Mouse (Mus musculus) mature B cell (primary cell): ENCODE results near the gene Acbd7.

Experiments used
- in situ Hi-C: fragments of 300-500 bp; cut with MboI; formaldehyde crosslinking; loops from 2 replicates; pipeline ENCODE4 v1.14.3; 2019

Gene Acbd7

DNA sequence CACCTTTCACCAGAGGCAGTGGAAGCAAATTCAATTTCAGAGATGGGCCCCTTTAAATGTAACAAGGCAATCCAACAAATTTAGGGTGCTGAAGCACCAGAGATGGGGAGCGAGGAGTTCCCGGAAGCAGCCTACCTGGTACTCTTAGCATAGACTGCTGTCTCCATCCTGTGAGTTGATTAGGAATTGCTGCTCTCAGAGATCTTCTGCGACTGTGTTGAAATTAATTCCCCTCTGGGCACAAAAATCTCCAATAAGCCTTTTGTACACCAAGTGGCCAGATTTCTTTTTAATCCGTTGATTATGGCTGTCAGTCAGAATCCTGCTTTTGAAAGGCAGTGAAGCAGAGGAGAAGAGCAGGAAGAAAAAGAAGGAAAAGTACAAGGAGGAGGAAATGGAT is 29.2 kb downstream of the Acbd7 start:
- in situ Hi-C loops = no loop called here

GRCm38 (mm10) chr2:3387105-3387860 is 51.3 kb downstream of the Acbd7 start:
- in situ Hi-C loops = no loop called here
